Mouse (Mus musculus) cortical plate, adult 2 months (tissue): ENCODE results near the gene Shroom3.

Source experiments
- CTCF ChIP-seq: fragments of 200-500 bp; IDR thresholded peaks from 2 replicates; pipeline ENCODE4 v1.5.1; 2011; ENCODE audit warnings: mild to moderate bottlenecking, control low read depth, low read length; ENCODE audit not compliant: insufficient read depth; ENCODE audit errors: extremely low read depth
- POLR2A ChIP-seq: fragments of 200-500 bp; IDR thresholded peaks from 2 replicates; pipeline ENCODE4 v1.6.1; 2011; ENCODE audit warnings: mild to moderate bottlenecking, low read length, control low read depth; ENCODE audit not compliant: insufficient read depth; ENCODE audit errors: extremely low read depth

DNA sequence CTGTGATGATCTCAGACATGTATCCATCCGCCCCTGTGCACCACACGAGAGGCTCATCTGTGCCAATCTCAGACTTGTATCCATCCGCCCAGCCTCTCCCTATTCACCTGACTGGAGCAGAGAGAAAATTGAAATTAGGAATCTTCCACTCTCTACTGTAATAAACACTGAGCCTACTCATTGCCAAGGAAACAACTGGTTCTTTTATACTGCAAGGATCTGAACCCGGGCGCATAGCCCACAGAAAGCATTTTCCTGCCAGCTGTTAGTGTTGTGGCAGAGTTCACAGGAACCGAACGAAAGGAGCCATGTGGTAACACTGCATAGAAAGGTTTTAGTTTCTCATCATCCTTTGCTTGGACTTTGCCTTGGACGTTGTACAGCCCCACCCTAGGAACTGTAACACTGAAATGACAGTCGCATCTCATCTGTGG, 155.1 kb downstream of the Shroom3 start:
- TF ChIP-seq CTCF (no peak), POLR2A (no peak)
